Mouse (Mus musculus) liver, adult 2 months (tissue): ENCODE measurements around the gene Ntm.

ENCODE experiments used
- CTCF ChIP-seq: fragments of 200-500 bp; IDR thresholded peaks from 2 replicates; pipeline ENCODE4 v1.5.1; 2011; ENCODE audit warnings: low read depth, low read length, control low read depth
- POLR2A ChIP-seq: fragments of 200-500 bp; IDR thresholded peaks from 2 replicates; pipeline ENCODE4 v1.6.1; 2011; ENCODE audit warnings: low read length, control low read depth; ENCODE audit not compliant: insufficient read depth; ENCODE audit errors: extremely low read depth

GRCm38 (mm10) chr9:29413126-29413525 lies 549.8 kb downstream of the Ntm start:
- TF ChIP-seq POLR2A (no peak), CTCF (no peak)
